Mouse (Mus musculus): ENCODE data around the gene Chga. TPM values are rescaled to one million over a fixed set of nuclear protein-coding genes. Genes with fewer than 3 reads are reported as not detected.

Chga gene
- not detected in 2 replicates for total RNA-seq (2017)

- no peak for ATAC-seq (ENCODE audit: extremely low read depth, insufficient number of reproducible peaks, low FRiP score, poor library complexity, severe bottlenecking)
Observed at GRCm38 (mm10) chr12:102554721-102555516, at the start of gene Chga. Gene Chga, plus strand, starts transcription at chr12:102554969.

GRCm38 (mm10) chr12:102505131-102505713 lies 49.5 kb upstream of the Chga start:
- ATAC-seq (ENCODE audit: extremely low read depth, insufficient number of reproducible peaks, low FRiP score, poor library complexity, severe bottlenecking) = no peak

GRCm38 (mm10) chr12:102505949-102506348 lies 48.8 kb upstream of the Chga start:
- no peak for ATAC-seq (ENCODE audit: extremely low read depth, insufficient number of reproducible peaks, low FRiP score, poor library complexity, severe bottlenecking)

GRCm38 (mm10) chr12:102511363-102511762 lies 43.4 kb upstream of the Chga start:
- no peak for ATAC-seq (ENCODE audit: extremely low read depth, insufficient number of reproducible peaks, low FRiP score, poor library complexity, severe bottlenecking)

- ATAC-seq (ENCODE audit: extremely low read depth, insufficient number of reproducible peaks, low FRiP score, poor library complexity, severe bottlenecking) = no peak
Observed at GRCm38 (mm10) chr12:102514151-102514550, 40.6 kb upstream of the Chga start.

- ATAC-seq (ENCODE audit: extremely low read depth, insufficient number of reproducible peaks, low FRiP score, poor library complexity, severe bottlenecking) = no peak
Observed at GRCm38 (mm10) chr12:102514751-102515150, 40.0 kb upstream of the Chga start.

- no peak for ATAC-seq (ENCODE audit: extremely low read depth, insufficient number of reproducible peaks, low FRiP score, poor library complexity, severe bottlenecking)
Observed at GRCm38 (mm10) chr12:102516151-102516550, 38.6 kb upstream of the Chga start.

GRCm38 (mm10) chr12:102517647-102518046 lies 37.1 kb upstream of the Chga start:
- no peak for ATAC-seq (ENCODE audit: extremely low read depth, insufficient number of reproducible peaks, low FRiP score, poor library complexity, severe bottlenecking)

- ATAC-seq (ENCODE audit: extremely low read depth, insufficient number of reproducible peaks, low FRiP score, poor library complexity, severe bottlenecking) = no peak
Observed at GRCm38 (mm10) chr12:102519929-102520720, 34.6 kb upstream of the Chga start.

GRCm38 (mm10) chr12:102521777-102522319 lies 32.9 kb upstream of the Chga start:
- ATAC-seq (ENCODE audit: extremely low read depth, insufficient number of reproducible peaks, low FRiP score, poor library complexity, severe bottlenecking) = no peak

- peak; percentile 37; the same call in 1 of the 2 replicates for ATAC-seq (ENCODE audit: extremely low read depth, insufficient number of reproducible peaks, low FRiP score, poor library complexity, severe bottlenecking)
Observed at GRCm38 (mm10) chr12:102524216-102524615, 30.6 kb upstream of the Chga start.

- no peak for ATAC-seq (ENCODE audit: extremely low read depth, insufficient number of reproducible peaks, low FRiP score, poor library complexity, severe bottlenecking)
Observed at GRCm38 (mm10) chr12:102524760-102525159, 30.0 kb upstream of the Chga start.

- no peak for ATAC-seq (ENCODE audit: extremely low read depth, insufficient number of reproducible peaks, low FRiP score, poor library complexity, severe bottlenecking)
Observed at GRCm38 (mm10) chr12:102527989-102528388, 26.8 kb upstream of the Chga start.

- no peak for ATAC-seq (ENCODE audit: extremely low read depth, insufficient number of reproducible peaks, low FRiP score, poor library complexity, severe bottlenecking)
Observed at GRCm38 (mm10) chr12:102535796-102536195, 19.0 kb upstream of the Chga start.

- no peak for ATAC-seq (ENCODE audit: extremely low read depth, insufficient number of reproducible peaks, low FRiP score, poor library complexity, severe bottlenecking)
Observed at GRCm38 (mm10) chr12:102540278-102540677, 14.5 kb upstream of the Chga start.

GRCm38 (mm10) chr12:102541168-102541567 lies 13.6 kb upstream of the Chga start:
- ATAC-seq (ENCODE audit: extremely low read depth, insufficient number of reproducible peaks, low FRiP score, poor library complexity, severe bottlenecking) = no peak

GRCm38 (mm10) chr12:102545122-102545521 lies 9.6 kb upstream of the Chga start:
- ATAC-seq (ENCODE audit: extremely low read depth, insufficient number of reproducible peaks, low FRiP score, poor library complexity, severe bottlenecking) = no peak

GRCm38 (mm10) chr12:102550529-102550928 lies 4.2 kb upstream of the Chga start:
- no peak for ATAC-seq (ENCODE audit: extremely low read depth, insufficient number of reproducible peaks, low FRiP score, poor library complexity, severe bottlenecking)

- no peak for ATAC-seq (ENCODE audit: extremely low read depth, insufficient number of reproducible peaks, low FRiP score, poor library complexity, severe bottlenecking)
Observed at GRCm38 (mm10) chr12:102551186-102551585, 3.6 kb upstream of the Chga start.
